Comparison of ENCODE assay signal across 16 mouse cellular contexts in the genomic region with DNA sequence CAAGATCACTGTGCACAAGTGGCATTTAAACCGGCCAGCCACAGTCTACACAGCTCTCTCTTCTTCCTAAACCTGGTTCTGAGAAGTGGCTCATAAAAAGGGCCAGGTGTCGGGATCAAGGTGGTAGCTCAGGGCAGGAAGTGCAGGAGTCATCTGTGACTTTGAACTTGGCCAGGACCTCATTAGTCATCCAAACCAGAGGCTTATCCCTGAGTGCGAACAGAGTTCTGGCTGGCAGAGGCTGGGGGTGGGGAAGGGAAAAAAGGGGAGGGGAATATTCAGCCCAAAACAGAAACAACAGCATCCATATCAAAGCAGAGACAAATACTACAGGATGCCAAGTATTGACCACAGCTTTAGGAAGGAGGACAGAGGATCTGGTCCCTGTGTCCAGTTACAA.
"Had no signal": no experiment of that assay in that cellular context is flagged by ENCODE, and none has a peak within 500 bp of the region (broad histone marks: within the 10 kb centered on the region; RNA-seq: fewer than 3 reads in every experiment).

No protein-coding gene starts in this region.

- H3K4me1 ChIP-seq: neural tube, embryonic 15.5 days had no signal

- ATAC-seq: hindbrain, postnatal 0 days had no signal

- DNase-seq: kidney, adult 11 months; kidney, adult 9 months; kidney, postnatal 36 days; lung, embryonic 14.5 days; lung, postnatal 14 days; midbrain, embryonic 14.5 days; right cerebral cortex, adult 18-20 months; right cerebral cortex, postnatal 25 days had no signal

- H3K4me2 ChIP-seq: limb, embryonic 15.5 days; liver, embryonic 15.5 days; lung, embryonic 14.5 days; neural tube, embryonic 15.5 days had no signal

- H3K27me3 ChIP-seq: limb, embryonic 15.5 days; liver, embryonic 15.5 days; neural tube, embryonic 15.5 days had no signal

- H3K27ac ChIP-seq: hindbrain, postnatal 0 days; kidney, postnatal 0 days; left cerebral cortex, adult 2 months; limb, embryonic 15.5 days; midbrain, embryonic 10.5 days; neural tube, embryonic 15.5 days had no signal

- H3K9ac ChIP-seq: limb, embryonic 15.5 days; liver, embryonic 15.5 days; lung, embryonic 14.5 days; neural tube, embryonic 15.5 days had no signal

- H3K36me3 ChIP-seq: limb, embryonic 15.5 days; liver, embryonic 15.5 days; midbrain, embryonic 10.5 days; neural tube, embryonic 15.5 days had no signal

- H3K4me3 ChIP-seq: left cerebral cortex, adult 2 months; limb, embryonic 15.5 days; liver, embryonic 15.5 days; midbrain, embryonic 10.5 days; myocyte; neural tube, embryonic 15.5 days had no signal

- H3K9me3 ChIP-seq: limb, embryonic 15.5 days; liver, embryonic 15.5 days; neural tube, embryonic 15.5 days had no signal
